Mouse (Mus musculus): ENCODE data around the gene 4930402H24Rik.

- TF ChIP-seq CTCF (IDR thresholded peaks at IDR 0.05; ENCODE audit: borderline replicate concordance, control insufficient read depth, extremely low read depth, insufficient read depth, low read length, poor library complexity) = no peak
- no peak for TF ChIP-seq POLR2A (IDR thresholded peaks at IDR 0.05; ENCODE audit: control insufficient read depth, extremely low read depth, insufficient read depth, low read length, poor library complexity)
These were observed 145.3 kb downstream of the 4930402H24Rik start for GRCm38 (mm10) chr2:130760876-130761275.
